In genomic region chr16:92159114-92159513, GRCm38 (mm10) we compare ENCODE assay signal across 9 mouse cellular contexts.
DNase-seq lines count a peak whose midpoint lies in the region; ATAC-seq lines count a peak whose summit lies in the region.
"Had no signal": no experiment of that assay in that cellular context is flagged by ENCODE, and none has a peak within 500 bp of the region (broad histone marks: within the 10 kb centered on the region; RNA-seq: fewer than 3 reads in every experiment).

No protein-coding gene starts in this region.

- H3K4me2 ChIP-seq in heart, embryonic 16.5 days (ENCODE audit: low read depth, low read length) = peak overlapping the region; percentile 94
- H3K4me2 ChIP-seq in forebrain, embryonic 11.5 days (ENCODE audit: low read depth, low read length, severe bottlenecking) = peak overlapping the region; percentile 88
- H3K4me2 ChIP-seq in midbrain, embryonic 15.5 days = peak overlapping the region; percentile 90

- H3K36me3 ChIP-seq in heart, embryonic 16.5 days (ENCODE audit: control insufficient read depth, insufficient read depth) = no peaks in the 10 kb centered on the region
- no peaks in the 10 kb centered on the region for H3K36me3 ChIP-seq in forebrain, embryonic 11.5 days (ENCODE audit: control insufficient read depth, insufficient read depth, low read length)
- no peaks in the 10 kb centered on the region for H3K36me3 ChIP-seq in midbrain, embryonic 15.5 days (replicated peaks)

- peak overlapping the region; percentile 56 for H3K4me3 ChIP-seq in heart, embryonic 16.5 days (ENCODE audit: low read length)
- peak overlapping the region; percentile 40 for H3K4me3 ChIP-seq in forebrain, embryonic 11.5 days (ENCODE audit: low read depth, low read length)
- peak overlapping the region; percentile 44; the same call in 1 of the 2 replicates for H3K4me3 ChIP-seq in midbrain, embryonic 15.5 days
- H3K4me3 ChIP-seq: erythroblast, embryonic 14.5 days had no signal

- H3K27ac ChIP-seq in heart, embryonic 16.5 days (ENCODE audit: low read length) = no peak overlapping the region; the same call in 1 of the 2 replicates
- no peak overlapping the region for H3K27ac ChIP-seq in forebrain, embryonic 11.5 days (ENCODE audit: low read depth, low read length)
- peak overlapping the region; percentile 86 for H3K27ac ChIP-seq in midbrain, embryonic 15.5 days

- no peak for DNase-seq in heart, postnatal 36 days
- DNase-seq in forebrain, embryonic 11.5 days (ENCODE audit: low spot score) = no peak
- DNase-seq in kidney, postnatal 36 days = peak; percentile 38 to 44
- DNase-seq in right cerebral cortex, postnatal 14 days = no peak
- DNase-seq in adrenal gland, adult 2 months = no peak

- peak overlapping the region; percentile 72 for H3K9ac ChIP-seq in heart, embryonic 16.5 days (ENCODE audit: low read length)
- H3K9ac ChIP-seq in forebrain, embryonic 11.5 days (ENCODE audit: low read length) = peak overlapping the region; percentile 59; the same call in 1 of the 2 replicates
- peak overlapping the region; percentile 45 for H3K9ac ChIP-seq in midbrain, embryonic 15.5 days

- ATAC-seq in heart, embryonic 16.5 days (replicated peaks; ENCODE audit: extremely low read depth, insufficient read depth, low FRiP score) = no peak
- no peak for ATAC-seq in forebrain, embryonic 11.5 days (replicated peaks; ENCODE audit: low FRiP score)
- 0 out of 2 replicates have a peak, but pooled peaks have one; percentile 4 for ATAC-seq in midbrain, embryonic 15.5 days (replicated peaks)
- ATAC-seq in activated CD4-positive, CD25-positive, alpha-beta regulatory T cell, adult 4 months = no peak

- no peaks in the 10 kb centered on the region for H3K9me3 ChIP-seq in heart, embryonic 16.5 days (replicated peaks; ENCODE audit: control insufficient read depth, low read length)
- no peaks in the 10 kb centered on the region for H3K9me3 ChIP-seq in forebrain, embryonic 11.5 days (ENCODE audit: control insufficient read depth, low read length)
- H3K9me3 ChIP-seq in midbrain, embryonic 15.5 days = no peaks in the 10 kb centered on the region

- intact Hi-C loops in heart, postnatal 36 days (cut with DNase I) = loop anchor here (5.0 kb wide), 1 partner anchor 222 kb away; no protein-coding TSS in a partner anchor

- peaks cover 7% of the 10 kb centered on the region for H3K4me1 ChIP-seq in heart, embryonic 16.5 days (ENCODE audit: control insufficient read depth, insufficient read depth, low read length)
- peaks cover 12% of the 10 kb centered on the region; the same call in 1 of the 2 replicates for H3K4me1 ChIP-seq in forebrain, embryonic 11.5 days (replicated peaks; ENCODE audit: control insufficient read depth, insufficient read depth, low read length)
- H3K4me1 ChIP-seq in midbrain, embryonic 15.5 days = peaks cover 16% of the 10 kb centered on the region

- 29% methylated on average over 6 of the region's 6 CpGs for WGBS in heart, embryonic 16.5 days
- 56% methylated on average over 6 of the region's 6 CpGs for WGBS in forebrain, embryonic 11.5 days
- WGBS in midbrain, embryonic 15.5 days = 59% methylated on average over 6 of the region's 6 CpGs

- no peaks in the 10 kb centered on the region for H3K27me3 ChIP-seq in heart, embryonic 16.5 days (ENCODE audit: control insufficient read depth, insufficient read depth, low read length)
- no peaks in the 10 kb centered on the region for H3K27me3 ChIP-seq in forebrain, embryonic 11.5 days (ENCODE audit: control insufficient read depth, insufficient read depth, low read length)
- no peaks in the 10 kb centered on the region for H3K27me3 ChIP-seq in midbrain, embryonic 15.5 days (replicated peaks)

Comparison
In these comparisons a context has a peak if more than half of its experiments do, and no peak if none do; other contexts are left out.
1. DNase-seq: peak in kidney, postnatal 36 days (2 of 2); none in heart, postnatal 36 days (0 of 2), forebrain, embryonic 11.5 days (single experiment), right cerebral cortex, postnatal 14 days (single experiment) and adrenal gland, adult 2 months (single experiment).
2. Peak in every context shown above with its lines, with median percentiles within 50 percentile points of each other: H3K4me2 ChIP-seq, H3K4me3 ChIP-seq and H3K9ac ChIP-seq.